Mouse (Mus musculus): Measurements from ENCODE around the gene D5Ertd579e. TPM values are rescaled to one million over a fixed set of nuclear protein-coding genes. Genes with fewer than 3 reads are reported as not detected.

D5Ertd579e gene
- polyA plus RNA-seq, 1 experiment from 2014 or later: 33.2 TPM

- H3K4me3 ChIP-seq (ENCODE audit: control insufficient read depth in 1 of 2, insufficient read depth in 1 of 2, low read depth in 1 of 2, low read length in 2 of 2): no peak overlapping the region
- no peaks in the 10 kb centered on the region for H3K36me3 ChIP-seq (ENCODE audit: control insufficient read depth, insufficient read depth, low read length)
- H3K27me3 ChIP-seq (ENCODE audit: control insufficient read depth, insufficient read depth, low read length): no peaks in the 10 kb centered on the region
- no peak overlapping the region for H3K27ac ChIP-seq (replicated peaks in 1 of 2; ENCODE audit: control insufficient read depth in 1 of 2, insufficient read depth in 1 of 2, low read depth in 2 of 2, low read length in 2 of 2)
- no peak overlapping the region for H3K4me2 ChIP-seq (ENCODE audit: low read length)
- 56% methylated on average over 3 of the region's 3 CpGs for WGBS
- no peak for ATAC-seq (ENCODE audit: insufficient number of reproducible peaks, insufficient read depth, low FRiP score, low read depth)
- no peak overlapping the region for H3K9ac ChIP-seq (ENCODE audit: low read length)
- no peaks in the 10 kb centered on the region for H3K9me3 ChIP-seq (ENCODE audit: control insufficient read depth, low read length)
- peaks cover 5 to 11% of the 10 kb centered on the region in 2 experiments; a peak in 3 of 4 replicates for H3K4me1 ChIP-seq (ENCODE audit: control insufficient read depth in 2 of 2, insufficient read depth in 2 of 2, low read length in 2 of 2)
These were observed 37.6 kb upstream of the D5Ertd579e start for GRCm38 (mm10) chr5:36733405-36733804.

DNA sequence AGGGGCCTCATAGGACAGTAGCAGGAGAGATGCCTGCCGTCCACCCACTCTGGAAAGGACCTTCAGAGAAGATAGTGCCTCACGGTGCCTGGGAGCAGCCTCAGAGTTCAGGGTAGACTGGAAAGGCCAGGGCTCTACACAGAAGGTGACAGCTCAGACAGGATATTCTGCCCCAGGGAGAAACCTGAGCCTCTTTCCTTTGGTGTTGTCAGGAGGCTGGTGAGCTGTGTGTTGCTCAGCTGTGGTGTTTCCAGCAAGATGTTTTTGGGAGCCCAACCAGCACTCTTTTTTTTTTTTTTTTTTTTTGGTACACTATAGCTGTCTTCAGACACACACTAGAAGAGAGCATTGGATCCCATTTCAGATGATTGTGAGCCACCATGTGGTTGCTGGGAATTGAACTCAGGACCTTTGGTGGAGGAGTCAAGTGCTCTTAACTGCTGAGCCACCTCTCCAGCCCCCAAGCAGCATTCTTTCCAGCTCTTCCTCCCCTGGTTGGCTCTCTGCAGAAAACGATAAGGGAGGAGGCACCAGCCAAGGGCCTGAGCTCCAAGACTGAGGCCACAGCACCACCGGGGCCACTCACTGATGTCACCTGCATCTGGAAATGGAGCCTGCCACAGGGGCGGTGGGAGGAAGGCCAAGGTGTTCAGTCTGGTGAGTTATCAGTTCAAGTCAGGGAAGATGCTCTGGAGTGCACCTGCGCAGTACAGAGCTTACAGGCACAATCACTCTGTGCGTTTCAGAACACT is 36.3 kb upstream of the D5Ertd579e start:
- Histone ChIP-seq H3K36me3 (ENCODE audit: control insufficient read depth, insufficient read depth, low read length) (no peaks in the 10 kb centered on the region), H3K4me1 (ENCODE audit: control insufficient read depth in 2 of 2, insufficient read depth in 2 of 2, low read length in 2 of 2) (peaks cover 5 to 8% of the 10 kb centered on the region in 2 experiments; a peak in 2 of 4 replicates), H3K27me3 (ENCODE audit: control insufficient read depth, insufficient read depth, low read length) (no peaks in the 10 kb centered on the region), H3K27ac (replicated peaks in 1 of 2; ENCODE audit: control insufficient read depth in 1 of 2, insufficient read depth in 1 of 2, low read depth in 2 of 2, low read length in 2 of 2) (no peak overlapping the region), H3K4me3 (ENCODE audit: control insufficient read depth in 1 of 2, insufficient read depth in 1 of 2, low read depth in 1 of 2, low read length in 2 of 2) (no peak overlapping the region), H3K9me3 (ENCODE audit: control insufficient read depth, low read length) (no peaks in the 10 kb centered on the region), H3K9ac (ENCODE audit: low read length) (no peak overlapping the region), H3K4me2 (ENCODE audit: low read length) (no peak overlapping the region)
- no peak for ATAC-seq (ENCODE audit: insufficient number of reproducible peaks, insufficient read depth, low FRiP score, low read depth)
- WGBS: 50% methylated on average over 7 of the region's 7 CpGs

DNA sequence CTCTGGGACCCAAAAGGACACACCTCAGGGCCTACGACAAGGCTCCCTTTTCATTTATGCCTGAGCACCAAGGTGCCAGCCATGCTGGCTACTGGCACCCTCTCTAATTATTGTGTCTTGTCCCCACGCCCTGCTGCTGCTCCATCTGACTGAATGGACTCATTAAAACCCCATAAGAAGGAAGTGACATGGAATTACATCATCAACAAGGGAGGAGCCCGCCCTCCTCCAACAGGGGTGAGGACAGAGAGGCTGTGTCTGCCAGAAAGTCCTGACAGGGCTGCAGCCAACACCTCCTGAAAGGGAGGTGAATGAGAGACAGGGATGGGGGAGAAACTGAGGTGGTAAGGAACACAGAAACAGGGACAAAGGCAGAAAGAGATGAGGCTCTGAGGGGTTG is 34.9 kb upstream of the D5Ertd579e start:
- H3K4me3 ChIP-seq (ENCODE audit: control insufficient read depth in 1 of 2, insufficient read depth in 1 of 2, low read depth in 1 of 2, low read length in 2 of 2): no peak overlapping the region
- no peak overlapping the region for H3K4me2 ChIP-seq (ENCODE audit: low read length)
- 72% methylated on average over 3 of the region's 3 CpGs for WGBS
- peaks cover 9 to 12% of the 10 kb centered on the region in 2 experiments for H3K4me1 ChIP-seq (ENCODE audit: control insufficient read depth in 2 of 2, insufficient read depth in 2 of 2, low read length in 2 of 2)
- H3K9ac ChIP-seq (ENCODE audit: low read length): no peak overlapping the region
- H3K27ac ChIP-seq (replicated peaks in 1 of 2; ENCODE audit: control insufficient read depth in 1 of 2, insufficient read depth in 1 of 2, low read depth in 2 of 2, low read length in 2 of 2): no peak overlapping the region
- no peak for ATAC-seq (ENCODE audit: insufficient number of reproducible peaks, insufficient read depth, low FRiP score, low read depth)
- no peaks in the 10 kb centered on the region for H3K36me3 ChIP-seq (ENCODE audit: control insufficient read depth, insufficient read depth, low read length)
- H3K9me3 ChIP-seq (ENCODE audit: control insufficient read depth, low read length): no peaks in the 10 kb centered on the region
- H3K27me3 ChIP-seq (ENCODE audit: control insufficient read depth, insufficient read depth, low read length): no peaks in the 10 kb centered on the region

DNA sequence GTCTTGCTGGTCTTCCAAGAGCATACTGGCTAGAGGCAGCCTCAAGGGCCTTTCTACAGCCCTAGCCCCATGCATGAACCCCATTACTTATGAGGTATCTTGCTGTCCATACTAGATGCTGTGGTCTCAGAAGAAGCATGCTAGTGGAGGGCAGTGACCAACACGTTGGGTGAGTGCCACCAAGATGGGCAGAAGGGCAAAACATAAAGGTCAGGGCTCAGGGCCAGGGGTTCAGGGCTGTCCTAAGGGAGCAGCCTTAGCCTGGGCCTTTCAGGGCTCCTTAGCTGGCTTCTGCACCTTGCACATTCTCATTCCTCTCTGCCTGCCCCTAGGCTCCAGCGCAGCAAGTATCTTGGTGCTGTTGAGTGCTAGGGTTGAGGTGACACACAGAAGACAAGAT is 34.1 kb upstream of the D5Ertd579e start:
- Histone ChIP-seq H3K36me3 (ENCODE audit: control insufficient read depth, insufficient read depth, low read length) (no peaks in the 10 kb centered on the region), H3K4me1 (ENCODE audit: control insufficient read depth in 2 of 2, insufficient read depth in 2 of 2, low read length in 2 of 2) (peaks cover 9 to 12% of the 10 kb centered on the region in 2 experiments), H3K27ac (replicated peaks in 1 of 2; ENCODE audit: control insufficient read depth in 1 of 2, insufficient read depth in 1 of 2, low read depth in 2 of 2, low read length in 2 of 2) (no peak overlapping the region), H3K9ac (ENCODE audit: low read length) (no peak overlapping the region), H3K9me3 (ENCODE audit: control insufficient read depth, low read length) (no peaks in the 10 kb centered on the region), H3K4me3 (ENCODE audit: control insufficient read depth in 1 of 2, insufficient read depth in 1 of 2, low read depth in 1 of 2, low read length in 2 of 2) (no peak overlapping the region), H3K27me3 (ENCODE audit: control insufficient read depth, insufficient read depth, low read length) (no peaks in the 10 kb centered on the region), H3K4me2 (ENCODE audit: low read length) (no peak overlapping the region)
- WGBS: 87% methylated on average over 2 of the region's 2 CpGs
- no peak for ATAC-seq (ENCODE audit: insufficient number of reproducible peaks, insufficient read depth, low FRiP score, low read depth)

GRCm38 (mm10) chr5:36729086-36729473 is 33.3 kb upstream of the D5Ertd579e start:
- Histone ChIP-seq H3K9me3 (ENCODE audit: control insufficient read depth, low read length) (no peaks in the 10 kb centered on the region), H3K4me3 (ENCODE audit: control insufficient read depth in 1 of 2, insufficient read depth in 1 of 2, low read depth in 1 of 2, low read length in 2 of 2) (no peak overlapping the region), H3K4me1 (ENCODE audit: control insufficient read depth in 2 of 2, insufficient read depth in 2 of 2, low read length in 2 of 2) (peaks cover 9 to 12% of the 10 kb centered on the region in 2 experiments), H3K36me3 (ENCODE audit: control insufficient read depth, insufficient read depth, low read length) (no peaks in the 10 kb centered on the region), H3K4me2 (ENCODE audit: low read length) (no peak overlapping the region), H3K27me3 (ENCODE audit: control insufficient read depth, insufficient read depth, low read length) (no peaks in the 10 kb centered on the region), H3K27ac (replicated peaks in 1 of 2; ENCODE audit: control insufficient read depth in 1 of 2, insufficient read depth in 1 of 2, low read depth in 2 of 2, low read length in 2 of 2) (no peak overlapping the region), H3K9ac (ENCODE audit: low read length) (no peak overlapping the region)
- ATAC-seq (ENCODE audit: insufficient number of reproducible peaks, insufficient read depth, low FRiP score, low read depth): no peak
- 90% methylated on average over 4 of the region's 4 CpGs for WGBS

GRCm38 (mm10) chr5:36728403-36729085 is 32.7 kb upstream of the D5Ertd579e start:
- no peak; the same call in 1 of the 2 replicates for ATAC-seq (ENCODE audit: insufficient number of reproducible peaks, insufficient read depth, low FRiP score, low read depth)

DNA sequence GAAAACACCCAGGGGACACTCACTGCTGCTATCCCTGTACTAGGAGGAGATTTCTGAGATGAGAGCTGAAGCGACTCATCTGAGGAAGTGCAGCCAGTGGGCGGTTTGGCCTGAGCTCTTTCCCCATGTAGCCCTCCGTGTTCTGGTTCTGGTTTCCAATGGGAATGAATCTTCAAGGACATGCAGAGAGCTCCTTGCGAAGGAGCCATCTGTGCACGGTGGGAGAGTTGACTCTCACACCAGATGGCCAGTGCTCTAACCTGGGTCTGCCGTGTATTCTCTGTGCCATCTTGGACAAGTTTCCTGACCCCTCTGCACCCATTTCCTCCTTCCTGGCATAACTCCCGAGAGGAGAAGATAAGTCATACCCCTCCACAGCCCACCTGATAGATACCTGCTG is 32.0 kb upstream of the D5Ertd579e start:
- peaks cover 9 to 12% of the 10 kb centered on the region in 2 experiments for H3K4me1 ChIP-seq (ENCODE audit: control insufficient read depth in 2 of 2, insufficient read depth in 2 of 2, low read length in 2 of 2)
- ATAC-seq (ENCODE audit: insufficient number of reproducible peaks, insufficient read depth, low FRiP score, low read depth): no peak
- WGBS: 69% methylated on average over 7 of the region's 7 CpGs
- H3K36me3 ChIP-seq (ENCODE audit: control insufficient read depth, insufficient read depth, low read length): no peaks in the 10 kb centered on the region
- no peak overlapping the region for H3K27ac ChIP-seq (replicated peaks in 1 of 2; ENCODE audit: control insufficient read depth in 1 of 2, insufficient read depth in 1 of 2, low read depth in 2 of 2, low read length in 2 of 2)
- H3K4me3 ChIP-seq (ENCODE audit: control insufficient read depth in 1 of 2, insufficient read depth in 1 of 2, low read depth in 1 of 2, low read length in 2 of 2): no peak overlapping the region
- H3K9me3 ChIP-seq (ENCODE audit: control insufficient read depth, low read length): no peaks in the 10 kb centered on the region
- no peaks in the 10 kb centered on the region for H3K27me3 ChIP-seq (ENCODE audit: control insufficient read depth, insufficient read depth, low read length)
- H3K9ac ChIP-seq (ENCODE audit: low read length): no peak overlapping the region
- no peak overlapping the region for H3K4me2 ChIP-seq (ENCODE audit: low read length)

More at GRCm38 (mm10) chr5:36728403-36729085, 32.7 kb upstream of the D5Ertd579e start:
- H3K9ac ChIP-seq (ENCODE audit: low read length): no peak overlapping the region
- no peak overlapping the region for H3K4me3 ChIP-seq (ENCODE audit: control insufficient read depth in 1 of 2, insufficient read depth in 1 of 2, low read depth in 1 of 2, low read length in 2 of 2)
- H3K27me3 ChIP-seq (ENCODE audit: control insufficient read depth, insufficient read depth, low read length): no peaks in the 10 kb centered on the region
- H3K27ac ChIP-seq (replicated peaks in 1 of 2; ENCODE audit: control insufficient read depth in 1 of 2, insufficient read depth in 1 of 2, low read depth in 2 of 2, low read length in 2 of 2): no peak overlapping the region
- 81% methylated on average over 8 of the region's 8 CpGs for WGBS
- H3K4me1 ChIP-seq (ENCODE audit: control insufficient read depth in 2 of 2, insufficient read depth in 2 of 2, low read length in 2 of 2): peaks cover 9 to 12% of the 10 kb centered on the region in 2 experiments
- no peaks in the 10 kb centered on the region for H3K9me3 ChIP-seq (ENCODE audit: control insufficient read depth, low read length)
- no peak overlapping the region for H3K4me2 ChIP-seq (ENCODE audit: low read length)
- H3K36me3 ChIP-seq (ENCODE audit: control insufficient read depth, insufficient read depth, low read length): no peaks in the 10 kb centered on the region
